Mouse (Mus musculus): ENCODE measurements around the gene Sdk1.
"Not testable (repeated sequence)": the region's sequence is repeated elsewhere in the genome, so short reads cannot be mapped to it uniquely, and the experiment has no call there.

Gene Sdk1

DNA sequence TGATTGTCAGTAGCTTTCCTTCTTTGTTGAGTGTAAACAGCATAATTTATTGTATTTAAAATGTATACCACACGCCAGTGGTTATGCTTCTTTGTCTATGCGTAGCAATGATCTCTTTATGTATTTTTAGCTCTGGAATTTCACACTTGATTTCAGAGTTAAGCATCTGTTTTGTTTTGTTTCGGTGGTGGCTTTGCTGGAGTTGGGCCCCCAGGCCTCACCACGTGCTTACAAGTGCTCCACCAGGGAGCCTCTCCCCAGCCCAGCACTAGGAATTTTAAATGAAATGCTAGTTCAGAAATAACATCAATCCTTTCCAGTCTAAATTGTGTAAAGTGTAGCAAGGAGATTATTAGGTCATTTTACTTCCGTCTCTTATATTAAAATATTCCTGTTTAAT lies 227.5 kb downstream of the Sdk1 start:
- DNase-seq = no peak

DNA sequence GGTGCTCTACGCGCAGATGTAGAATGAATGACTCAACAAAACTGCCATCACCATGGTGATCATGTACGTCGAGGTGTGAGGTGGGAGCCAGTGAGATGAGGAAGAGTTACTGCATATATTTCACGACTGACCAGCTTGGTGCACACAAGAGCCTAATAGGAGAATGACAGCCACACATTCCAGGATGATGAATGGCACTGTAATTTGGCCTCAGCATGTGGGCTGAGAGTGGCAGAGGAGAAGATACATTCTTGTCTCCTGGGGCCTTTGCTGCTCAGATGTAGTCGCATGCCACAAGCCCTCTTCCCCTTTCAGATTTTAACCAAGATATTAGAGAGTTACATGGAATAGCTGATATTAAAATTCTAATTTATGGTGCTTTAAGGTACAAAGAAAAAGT lies 264.0 kb downstream of the Sdk1 start:
- no peak for DNase-seq

GRCm38 (mm10) chr5:141506344-141506743 lies 265.1 kb downstream of the Sdk1 start:
- DNase-seq = no peak

- DNase-seq = no peak
These were observed 283.8 kb downstream of the Sdk1 start for GRCm38 (mm10) chr5:141524801-141525715.

- no peak for DNase-seq
These were observed 298.9 kb downstream of the Sdk1 start for GRCm38 (mm10) chr5:141540193-141540592.

DNA sequence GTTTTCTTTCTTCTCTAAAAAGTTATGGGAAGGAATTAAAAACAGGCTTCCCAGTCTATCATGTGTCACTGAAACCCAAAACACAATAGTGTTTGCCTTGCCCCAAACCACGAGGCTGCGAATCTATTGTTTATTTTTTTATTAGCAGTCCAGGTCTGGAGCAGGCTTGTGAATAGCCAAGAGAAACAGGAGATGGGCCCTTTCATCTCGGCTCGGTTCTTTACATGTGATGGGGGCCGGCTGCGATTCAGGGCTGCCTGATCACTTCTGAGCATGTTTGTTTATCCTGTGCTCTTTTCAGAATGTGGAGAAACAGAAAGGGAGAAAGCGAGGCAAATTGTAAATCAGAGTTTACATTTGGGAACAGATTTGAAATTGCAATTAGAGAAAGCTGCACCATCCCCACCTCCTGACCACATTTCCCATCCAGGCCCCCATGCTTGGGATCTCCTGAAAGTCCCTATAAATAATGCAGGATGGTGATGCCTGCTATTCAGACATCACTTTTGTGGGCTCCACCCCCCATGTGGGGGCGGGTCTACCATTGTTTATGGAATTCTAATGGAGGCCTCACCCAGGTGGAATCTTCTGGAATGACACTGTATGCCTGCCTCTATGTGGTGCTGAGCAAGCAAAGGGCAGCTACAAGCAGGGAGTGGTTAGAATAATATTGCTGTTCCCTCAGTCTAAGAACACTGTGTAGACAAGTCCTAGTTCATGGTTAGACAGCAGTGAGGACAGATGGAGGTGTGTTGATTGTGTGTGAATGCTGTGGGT lies 301.8 kb downstream of the Sdk1 start:
- DNase-seq = no peak

- DNase-seq = no peak
These were observed 312.2 kb downstream of the Sdk1 start for GRCm38 (mm10) chr5:141553444-141553843.

GRCm38 (mm10) chr5:141558731-141559130 lies 317.4 kb downstream of the Sdk1 start:
- DNase-seq = no peak

DNA sequence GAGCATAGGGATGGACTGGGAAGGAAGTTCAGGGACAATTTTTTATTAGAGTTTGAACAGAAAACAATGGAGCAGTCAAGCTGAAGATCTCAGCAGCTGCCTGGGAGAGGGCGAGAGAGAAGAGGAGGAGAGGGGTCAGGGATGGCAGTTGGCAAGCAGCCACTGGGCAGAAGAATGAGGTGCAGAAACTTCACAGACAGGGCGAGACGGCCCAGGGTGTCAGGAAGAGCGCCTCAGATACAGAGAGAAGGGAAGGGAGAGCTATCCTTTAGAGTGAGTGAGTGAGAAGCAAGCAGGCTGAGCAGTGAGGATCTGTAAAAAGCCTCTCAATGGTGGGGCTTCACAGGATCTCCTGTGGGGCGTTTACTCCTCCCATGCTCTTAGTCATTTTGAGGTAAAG lies 319.0 kb downstream of the Sdk1 start:
- no peak for DNase-seq

- no peak for DNase-seq
These were observed 320.8 kb downstream of the Sdk1 start for GRCm38 (mm10) chr5:141561989-141562560.

GRCm38 (mm10) chr5:141564197-141564596 lies 322.9 kb downstream of the Sdk1 start:
- DNase-seq = no peak

GRCm38 (mm10) chr5:141568106-141568505 lies 326.8 kb downstream of the Sdk1 start:
- no peak for DNase-seq

- DNase-seq = no peak
These were observed 329.2 kb downstream of the Sdk1 start for GRCm38 (mm10) chr5:141570442-141570841.

DNA sequence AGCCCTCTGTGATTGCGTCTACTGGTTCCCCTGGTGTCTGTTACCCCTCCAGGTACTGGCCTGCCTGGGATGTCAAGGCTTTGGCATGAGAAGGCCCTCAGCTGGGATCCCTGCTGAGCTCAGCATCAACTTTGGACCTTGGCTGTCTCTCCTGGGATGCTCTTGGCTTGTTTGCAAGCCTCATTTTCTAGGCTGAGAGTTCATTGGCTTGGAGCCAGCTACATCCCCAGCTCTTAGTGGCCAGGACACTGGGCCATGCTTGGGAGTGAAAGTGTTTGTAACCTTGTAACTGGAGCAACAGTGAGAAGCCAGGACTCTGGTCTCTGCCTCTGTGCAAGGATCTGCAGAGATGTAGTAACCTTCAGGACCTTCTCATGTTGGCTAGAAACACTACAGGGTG lies 333.0 kb downstream of the Sdk1 start:
- DNase-seq = peak; percentile 7 to 34

DNA sequence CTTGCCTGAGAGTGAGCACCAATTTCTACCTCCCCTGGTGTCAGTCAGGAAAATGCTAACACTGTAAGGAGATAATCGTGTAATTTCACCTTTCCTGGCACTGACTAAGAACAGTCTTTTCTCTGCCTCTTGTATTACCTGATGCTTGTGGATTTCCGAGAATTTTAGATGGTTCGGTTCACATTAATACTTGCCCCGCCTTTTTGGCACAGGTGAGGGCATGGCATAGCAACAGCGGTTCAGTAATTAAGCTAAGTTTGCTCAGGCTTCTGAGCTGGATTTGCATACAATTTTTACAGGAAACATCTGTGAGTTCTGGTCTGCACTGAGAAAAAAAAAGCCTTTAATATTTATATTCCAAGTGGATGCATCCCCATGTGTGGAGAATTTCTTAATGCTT lies 350.0 kb downstream of the Sdk1 start:
- no peak for DNase-seq

DNA sequence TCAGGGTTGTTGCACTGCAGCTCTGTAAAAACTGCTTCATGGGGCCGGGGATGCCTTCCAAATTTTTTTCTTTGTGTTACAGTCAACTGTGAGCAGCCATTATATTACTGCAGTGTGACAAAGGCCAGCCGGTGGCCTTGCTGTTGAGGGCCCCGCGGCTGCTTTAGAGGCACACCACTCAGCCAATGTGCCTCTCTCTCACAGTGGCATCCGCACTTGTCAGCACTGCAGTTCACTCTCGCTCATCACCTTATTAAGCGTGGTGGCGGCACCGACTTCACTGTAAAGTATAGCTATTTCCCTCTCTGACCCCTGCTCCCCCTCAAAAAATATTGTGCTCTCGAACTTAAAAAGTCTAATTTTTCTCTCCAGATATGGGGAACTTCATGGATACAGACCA lies 371.4 kb downstream of the Sdk1 start:
- peak in 1 of 2 experiments; percentile 27 for DNase-seq

- no peak for DNase-seq
These were observed 374.5 kb downstream of the Sdk1 start for GRCm38 (mm10) chr5:141615763-141616162.

- no peak for DNase-seq
These were observed 376.4 kb downstream of the Sdk1 start for GRCm38 (mm10) chr5:141617660-141618059.

DNA sequence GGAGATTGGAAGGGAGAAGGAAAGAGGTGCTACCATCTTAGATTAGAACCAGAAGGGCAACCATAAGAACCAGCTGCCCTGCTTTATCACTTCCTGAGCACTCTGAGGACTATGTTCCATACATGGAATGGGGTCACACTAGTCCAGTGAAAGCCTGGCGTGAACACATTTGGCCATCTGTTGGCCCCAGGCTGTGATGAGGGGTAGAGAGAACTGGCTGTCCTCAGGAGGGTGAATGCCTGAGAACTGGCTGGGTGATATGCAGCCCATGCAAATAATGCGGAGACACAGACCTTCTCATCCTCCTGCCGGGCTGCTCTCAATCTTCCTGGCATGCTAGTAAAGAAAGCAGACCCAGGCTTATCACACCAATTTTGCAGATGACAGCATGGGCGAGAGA lies 384.1 kb downstream of the Sdk1 start:
- no peak for DNase-seq

DNA sequence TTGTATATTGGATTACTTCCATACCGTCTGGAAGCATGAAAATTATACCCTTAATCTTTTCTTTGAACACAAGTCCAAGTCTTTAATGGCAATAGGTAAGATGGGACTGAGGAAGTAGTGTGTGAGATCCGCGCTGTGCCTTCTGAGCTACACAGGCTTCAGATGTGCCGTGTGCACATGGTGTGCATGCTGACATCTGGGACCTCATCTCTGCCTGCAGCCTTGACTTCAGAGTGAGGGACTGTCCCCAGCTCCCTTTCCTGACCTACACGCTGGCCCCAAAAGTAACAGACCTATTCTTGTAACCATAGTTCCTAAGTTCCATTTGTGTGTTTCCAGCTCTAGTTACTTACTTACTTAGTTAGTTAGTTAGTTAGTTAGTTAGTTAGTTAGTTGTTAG lies 390.4 kb downstream of the Sdk1 start:
- DNase-seq = no peak

DNA sequence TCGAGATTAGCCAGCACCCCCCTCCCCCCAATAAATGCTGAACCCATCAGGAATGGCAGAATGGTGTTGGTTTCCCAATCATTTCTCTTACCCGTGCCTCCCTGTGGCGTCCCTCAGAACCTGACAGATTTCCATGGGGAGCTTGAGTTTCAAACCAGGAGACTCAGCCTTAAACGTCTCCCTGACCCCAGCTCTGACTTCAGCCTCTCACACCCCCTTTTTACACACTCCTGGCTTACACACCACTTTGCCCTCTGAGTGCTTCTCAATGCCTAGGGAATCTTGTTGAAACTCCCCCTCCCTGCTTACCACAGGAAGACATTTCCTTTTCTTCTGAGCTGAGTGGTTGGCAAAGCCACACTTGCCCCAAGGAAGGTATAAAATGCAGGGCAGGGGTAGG lies 392.0 kb downstream of the Sdk1 start:
- DNase-seq = no peak

DNA sequence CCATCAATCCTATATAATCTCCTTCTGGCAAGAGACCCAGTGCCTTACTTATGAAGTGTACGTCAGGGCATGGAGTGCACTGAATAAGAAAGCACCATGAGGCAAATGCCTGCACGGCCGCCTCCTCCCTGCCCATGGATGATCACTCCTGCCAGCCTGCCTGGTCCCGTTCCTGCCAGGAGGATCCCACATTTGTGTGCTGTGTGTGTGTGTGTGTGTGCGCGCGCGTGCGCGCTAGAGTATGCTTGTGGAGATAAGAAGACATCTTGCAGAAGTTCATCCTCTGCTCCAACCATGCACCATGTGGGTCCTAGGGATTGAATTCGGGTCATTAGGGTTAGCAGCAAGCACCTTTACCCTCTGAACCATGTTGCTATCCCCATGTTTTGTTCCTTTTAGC lies 395.1 kb downstream of the Sdk1 start:
- no peak for DNase-seq

DNA sequence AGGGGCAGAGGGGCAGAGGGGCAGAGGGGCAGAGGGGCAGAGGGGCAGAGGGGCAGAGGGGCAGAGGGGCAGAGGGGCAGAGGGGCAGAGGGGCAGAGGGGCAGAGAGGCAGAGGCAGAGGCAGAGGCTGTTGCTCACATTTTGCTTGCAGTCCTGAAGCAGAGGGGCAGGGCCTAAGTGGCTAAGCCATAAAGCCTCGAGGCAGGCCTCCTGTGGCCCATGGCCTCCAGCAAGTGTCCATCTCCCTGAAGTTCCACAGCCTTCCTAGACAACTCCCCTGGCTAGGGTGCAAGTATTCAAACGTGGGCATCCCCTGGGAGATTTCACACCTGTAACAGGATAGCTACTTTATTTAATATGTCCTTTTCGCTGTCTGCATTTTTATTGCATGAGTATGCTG lies 395.8 kb downstream of the Sdk1 start:
- DNase-seq = not testable (repeated sequence)

GRCm38 (mm10) chr5:141645671-141646070 lies 404.4 kb downstream of the Sdk1 start:
- DNase-seq = no peak

Measured in lung, postnatal 4 days (tissue).